Mouse (Mus musculus): ENCODE results near the gene Tmem178b.

DNA sequence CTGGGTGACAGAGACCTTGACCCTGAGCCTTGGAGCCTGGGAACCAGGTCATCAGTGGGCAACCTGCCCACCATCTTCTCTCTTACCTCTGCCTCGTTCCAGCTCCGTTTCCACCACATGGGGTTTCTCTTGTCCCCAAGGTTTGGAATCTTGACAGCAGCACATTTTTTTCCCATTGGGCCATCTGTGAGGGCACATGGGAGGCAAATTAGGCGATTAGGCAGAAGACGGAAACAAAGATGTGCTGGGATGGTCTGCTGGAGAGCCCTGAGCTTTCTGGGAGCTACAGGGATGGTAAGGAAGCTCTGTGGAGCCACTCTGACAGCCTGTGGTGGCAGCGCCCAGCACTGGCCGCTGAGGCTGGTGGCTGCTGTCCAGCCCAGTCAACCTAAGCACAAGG, 300.5 kb downstream of the Tmem178b start:
- TF ChIP-seq CHD2 (IDR thresholded peaks at IDR 0.05; ENCODE audit: low read depth, low read length) (no peak), ZNF384 (IDR thresholded peaks at IDR 0.05; ENCODE audit: low read depth, low read length) (no peak)

Measured in ES-E14 (cell line).